Mouse (Mus musculus): ENCODE measurements at regions not wholly inside any gene's neighbourhood (a gene's known extent, or its start where the extent isn't known, plus 50 kb on each side); places are given as distances from the start of the nearest gene placed in this dataset.

- in situ Hi-C loops (cut with MboI; ENCODE audit: low pct_ligation_motif_present, low pct_unique_long_range_greater_than_20kb, low sequenced_read_pairs), result no loop called here
- H3K4me3 ChIP-seq (replicated peaks in 1 of 3; ENCODE audit: low read depth in 2 of 3, low read length in 2 of 3, poor library complexity in 1 of 3), result no peak overlapping the region
- no peaks in the 10 kb centered on the region for H3K79me2 ChIP-seq (replicated peaks; ENCODE audit: control insufficient read depth, extremely low read depth, insufficient read depth, poor library complexity, severe bottlenecking)
- H3K9ac ChIP-seq (ENCODE audit: insufficient read depth, low read depth), result no peak overlapping the region
- H3K27ac ChIP-seq (ENCODE audit: insufficient read depth, low read depth), result no peak overlapping the region
- H3K36me3 ChIP-seq (replicated peaks in 1 of 2; ENCODE audit: control insufficient read depth in 1 of 2, insufficient read depth in 1 of 2, low read length in 1 of 2), result no peaks in the 10 kb centered on the region
- H3K9me3 ChIP-seq (replicated peaks; ENCODE audit: low read length), result no peaks in the 10 kb centered on the region
- dilution Hi-C loops (cut with MboI; ENCODE audit: extremely low pct_ligation_motif_present, extremely low pct_unique_long_range_greater_than_20kb, low sequenced_read_pairs), result no loop called here
- H3K4me1 ChIP-seq (ENCODE audit: control insufficient read depth in 1 of 2, insufficient read depth in 2 of 2), result no peaks in the 10 kb centered on the region
- TF ChIP-seq ETS1 (conservative IDR thresholded peaks at IDR 0.05; ENCODE audit: low read depth, low read length) (no peak), TBP (conservative IDR thresholded peaks at IDR 0.05; ENCODE audit: low read depth, low read length) (no peak), JUN (IDR thresholded peaks at IDR 0.05; ENCODE audit: insufficient read depth, low read depth, low read length) (no peak), CHD2 (IDR thresholded peaks at IDR 0.05; ENCODE audit: low read length) (no peak), ZC3H11A (IDR thresholded peaks at IDR 0.05; ENCODE audit: low read depth, low read length) (no peak), ZMIZ1 (IDR thresholded peaks at IDR 0.05; ENCODE audit: low read depth, low read length) (no peak), JUND (conservative IDR thresholded peaks at IDR 0.05; ENCODE audit: low read depth, low read length) (no peak), NRF1 (IDR thresholded peaks at IDR 0.05; ENCODE audit: low read depth, low read length) (no peak), HCFC1 (IDR thresholded peaks at IDR 0.05; ENCODE audit: low read depth, low read length) (no peak), USF1 (IDR thresholded peaks at IDR 0.05; ENCODE audit: low read depth, low read length) (no peak), IRF4 (IDR thresholded peaks at IDR 0.05; ENCODE audit: low read depth, low read length) (no peak), TCF12 (IDR thresholded peaks at IDR 0.05; ENCODE audit: low read depth, low read length) (no peak), SMC3 (IDR thresholded peaks at IDR 0.05; ENCODE audit: low read depth, low read length) (no peak), ZNF384 (IDR thresholded peaks at IDR 0.05; ENCODE audit: low read depth, low read length) (no peak), GABPA (IDR thresholded peaks at IDR 0.05; ENCODE audit: insufficient replicate concordance, low read depth, low read length) (no peak), MAZ (IDR thresholded peaks at IDR 0.05; ENCODE audit: low read depth, low read length) (no peak), CHD1 (IDR thresholded peaks at IDR 0.05; ENCODE audit: low read depth, low read length) (no peak)
- no peak for DNase-seq (ENCODE audit: extremely low read depth)
- H3K4me2 ChIP-seq (ENCODE audit: insufficient read depth, low read depth, poor library complexity, severe bottlenecking), result no peak overlapping the region
- H3K27me3 ChIP-seq (replicated peaks), result no peaks in the 10 kb centered on the region
Observed at GRCm38 (mm10) chr4:89070430-89070829, 66.5 kb upstream of the Mtap start.

- no peak for DNase-seq (ENCODE audit: extremely low read depth)
- no peaks in the 10 kb centered on the region for H3K4me1 ChIP-seq (ENCODE audit: control insufficient read depth in 1 of 2, insufficient read depth in 2 of 2)
- no peak for TF ChIP-seq MYC (IDR thresholded peaks at IDR 0.05; ENCODE audit: low read depth, low read length)
- no peak for TF ChIP-seq E2F4 (IDR thresholded peaks at IDR 0.05; ENCODE audit: insufficient replicate concordance, low read depth, low read length)
- no peak for TF ChIP-seq MEF2A (IDR thresholded peaks at IDR 0.05; ENCODE audit: borderline replicate concordance, low read depth, low read length)
- in situ Hi-C loops (cut with MboI; ENCODE audit: low pct_ligation_motif_present, low pct_unique_long_range_greater_than_20kb, low sequenced_read_pairs) (no loop called here), dilution Hi-C loops (cut with MboI; ENCODE audit: extremely low pct_ligation_motif_present, extremely low pct_unique_long_range_greater_than_20kb, low sequenced_read_pairs) (no loop called here)
- H3K36me3 ChIP-seq (replicated peaks in 1 of 2; ENCODE audit: control insufficient read depth in 1 of 2, insufficient read depth in 1 of 2, low read length in 1 of 2), result no peaks in the 10 kb centered on the region
- no peaks in the 10 kb centered on the region for H3K27me3 ChIP-seq (replicated peaks)
- H3K4me3 ChIP-seq (replicated peaks in 1 of 3; ENCODE audit: low read depth in 2 of 3, low read length in 2 of 3, poor library complexity in 1 of 3), result no peak overlapping the region
- no peaks in the 10 kb centered on the region for H3K79me2 ChIP-seq (replicated peaks; ENCODE audit: control insufficient read depth, extremely low read depth, insufficient read depth, poor library complexity, severe bottlenecking)
- no peak overlapping the region for H3K9ac ChIP-seq (ENCODE audit: insufficient read depth, low read depth)
- H3K9me3 ChIP-seq (replicated peaks; ENCODE audit: low read length), result no peaks in the 10 kb centered on the region
- no peak overlapping the region for H3K27ac ChIP-seq (ENCODE audit: insufficient read depth, low read depth)
- H3K4me2 ChIP-seq (ENCODE audit: insufficient read depth, low read depth, poor library complexity, severe bottlenecking), result no peak overlapping the region
Observed at GRCm38 (mm10) chr4:89064401-89064800, 72.5 kb upstream of the Mtap start.
